Mouse (Mus musculus): ENCODE results near the gene Tcf25. TPM values are rescaled to one million over a fixed set of nuclear protein-coding genes. Genes with fewer than 3 reads are reported as not detected.

The Tcf25 gene
- polyA plus RNA-seq, 1 experiment from 2014 or later, result 137 TPM

DNA sequence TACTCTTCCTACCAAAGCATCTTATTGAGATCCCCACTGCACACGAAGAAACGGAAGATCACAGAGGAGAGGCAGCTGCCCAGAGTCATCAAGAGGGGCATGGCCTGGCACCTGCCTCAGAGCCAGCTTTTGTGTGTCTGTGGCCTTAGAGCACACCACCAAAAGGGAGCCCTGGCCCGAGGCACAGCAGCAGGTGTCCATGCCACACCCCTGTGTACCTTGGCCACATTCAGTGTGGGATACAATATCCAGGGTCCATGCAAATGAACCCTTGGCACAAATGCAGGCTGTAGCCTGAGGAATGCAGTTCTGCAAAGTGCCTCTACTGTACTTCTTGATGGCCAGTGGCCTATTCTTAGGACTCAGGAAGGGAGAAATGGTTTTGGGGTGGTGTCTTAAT, 36.1 kb upstream of the Tcf25 start:
- no peak for ATAC-seq (replicated peaks; ENCODE audit: insufficient number of reproducible peaks, insufficient read depth, low FRiP score, low read depth)
- Histone ChIP-seq H3K36me3 (no peaks in the 10 kb centered on the region), H3K27ac (no peak overlapping the region), H3K9ac (no peak overlapping the region), H3K4me1 (replicated peaks) (peaks cover 14% of the 10 kb centered on the region), H3K9me3 (replicated peaks) (no peaks in the 10 kb centered on the region), H3K4me3 (no peak overlapping the region), H3K4me2 (no peak overlapping the region), H3K27me3 (peaks cover 19% of the 10 kb centered on the region)
- WGBS, result 80% methylated on average over 3 of the region's 3 CpGs

DNA sequence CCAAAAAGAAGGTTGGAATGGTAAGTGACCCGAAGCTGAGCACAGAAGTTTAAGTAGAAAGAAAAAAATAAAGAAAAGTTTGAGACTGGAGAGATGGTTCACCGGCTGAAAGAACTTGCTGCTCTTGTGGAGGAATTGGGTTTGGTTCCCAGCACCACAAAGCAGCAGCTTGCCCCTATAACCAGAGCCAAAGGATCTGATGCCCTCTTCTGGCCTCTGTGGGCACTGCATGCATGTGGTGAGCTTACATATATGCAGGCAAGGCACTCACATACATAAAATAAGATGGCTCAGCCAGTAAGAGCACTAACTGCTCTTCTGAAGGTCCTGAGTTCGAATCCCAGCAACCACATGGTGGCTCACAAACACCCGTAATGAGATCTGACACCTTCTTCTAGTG, 33.5 kb upstream of the Tcf25 start:
- WGBS, result 93% methylated on average over 4 of the region's 4 CpGs
- Histone ChIP-seq H3K27ac (no peak overlapping the region), H3K9ac (no peak overlapping the region), H3K36me3 (no peaks in the 10 kb centered on the region), H3K27me3 (no peaks in the 10 kb centered on the region), H3K4me2 (no peak overlapping the region), H3K4me3 (no peak overlapping the region), H3K4me1 (replicated peaks) (peaks cover 10% of the 10 kb centered on the region), H3K9me3 (replicated peaks) (no peaks in the 10 kb centered on the region)
- ATAC-seq (replicated peaks; ENCODE audit: insufficient number of reproducible peaks, insufficient read depth, low FRiP score, low read depth), result no peak

DNA sequence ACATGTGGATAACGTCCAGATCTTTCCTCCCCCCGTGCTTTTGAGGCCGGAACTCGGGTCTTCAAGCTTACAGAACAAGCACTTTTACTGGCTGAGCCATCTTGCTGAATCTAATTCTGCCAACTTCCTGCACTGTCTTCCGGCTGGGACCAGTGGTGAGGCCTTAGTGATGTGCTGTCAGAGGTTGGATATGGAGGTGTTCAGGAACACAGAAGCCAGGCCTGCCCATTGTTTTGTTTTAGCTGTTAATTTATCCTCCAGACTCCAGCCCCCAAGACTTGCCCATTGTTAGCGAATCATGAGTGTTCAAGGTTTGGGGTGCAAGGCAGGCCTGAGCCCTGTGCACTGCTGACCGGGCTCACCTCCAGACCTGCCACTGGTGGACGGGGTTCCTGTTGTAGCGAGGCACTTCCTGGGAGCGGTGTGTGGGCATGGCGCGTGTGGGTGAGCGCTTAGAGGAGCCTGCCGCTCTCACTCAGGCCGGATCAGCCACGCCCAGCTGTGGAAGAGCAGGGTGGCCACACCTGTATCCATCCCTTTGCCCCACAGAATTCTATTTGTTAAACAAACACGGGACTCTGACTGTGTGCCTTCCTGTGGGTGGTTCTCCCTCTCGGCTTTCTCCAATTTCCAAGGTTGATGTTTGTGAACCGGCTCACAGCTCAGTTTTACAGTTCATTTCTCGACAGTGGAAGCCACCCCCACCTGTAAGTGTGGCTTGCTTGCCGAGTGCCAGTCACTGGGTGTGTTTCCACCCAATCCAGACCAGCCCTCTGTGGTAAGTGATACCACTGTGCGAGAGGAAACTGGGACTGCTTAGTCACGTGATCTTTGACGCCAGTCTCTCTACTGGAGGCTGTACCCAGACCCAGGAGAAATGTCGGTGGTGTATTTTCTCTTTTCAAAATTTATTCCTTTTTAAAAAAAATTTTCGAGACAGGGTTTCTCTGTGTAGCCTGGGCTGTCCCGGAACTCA, 32.2 kb upstream of the Tcf25 start:
- H3K9ac ChIP-seq, result no peak overlapping the region
- no peaks in the 10 kb centered on the region for H3K9me3 ChIP-seq (replicated peaks)
- H3K4me3 ChIP-seq, result no peak overlapping the region
- no peaks in the 10 kb centered on the region for H3K27me3 ChIP-seq
- no peak for ATAC-seq (replicated peaks; ENCODE audit: insufficient number of reproducible peaks, insufficient read depth, low FRiP score, low read depth)
- no peak overlapping the region for H3K27ac ChIP-seq
- no peaks in the 10 kb centered on the region for H3K36me3 ChIP-seq
- peaks cover 10% of the 10 kb centered on the region for H3K4me1 ChIP-seq (replicated peaks)
- H3K4me2 ChIP-seq, result no peak overlapping the region
- WGBS, result 74% methylated on average over 27 of the region's 27 CpGs

DNA sequence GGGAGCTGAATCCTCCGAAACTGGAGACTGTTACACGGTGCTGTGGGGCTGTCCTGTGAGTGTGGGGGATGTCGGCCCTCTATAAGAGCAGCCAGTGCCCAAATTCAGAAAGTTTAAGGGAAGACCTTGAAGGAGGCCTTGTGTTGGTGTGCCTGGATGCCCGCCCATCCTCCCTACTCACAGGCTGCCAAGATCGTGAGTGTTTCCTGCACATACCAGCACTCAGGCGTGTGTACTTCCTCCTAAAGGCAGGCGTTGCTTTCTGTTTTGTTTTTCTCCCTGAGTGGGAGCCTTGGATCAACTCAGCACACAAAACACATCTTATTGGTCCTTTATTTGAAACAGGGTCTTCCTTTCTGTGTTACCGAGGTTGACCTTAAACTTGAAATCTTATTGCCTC, 31.3 kb upstream of the Tcf25 start:
- Histone ChIP-seq H3K9ac (no peak overlapping the region), H3K4me3 (no peak overlapping the region), H3K4me1 (replicated peaks) (peaks cover 10% of the 10 kb centered on the region), H3K27me3 (no peaks in the 10 kb centered on the region), H3K9me3 (replicated peaks) (no peaks in the 10 kb centered on the region), H3K4me2 (no peak overlapping the region), H3K36me3 (no peaks in the 10 kb centered on the region), H3K27ac (no peak overlapping the region)
- ATAC-seq (replicated peaks; ENCODE audit: insufficient number of reproducible peaks, insufficient read depth, low FRiP score, low read depth), result no peak
- 64% methylated on average over 8 of the region's 8 CpGs for WGBS

DNA sequence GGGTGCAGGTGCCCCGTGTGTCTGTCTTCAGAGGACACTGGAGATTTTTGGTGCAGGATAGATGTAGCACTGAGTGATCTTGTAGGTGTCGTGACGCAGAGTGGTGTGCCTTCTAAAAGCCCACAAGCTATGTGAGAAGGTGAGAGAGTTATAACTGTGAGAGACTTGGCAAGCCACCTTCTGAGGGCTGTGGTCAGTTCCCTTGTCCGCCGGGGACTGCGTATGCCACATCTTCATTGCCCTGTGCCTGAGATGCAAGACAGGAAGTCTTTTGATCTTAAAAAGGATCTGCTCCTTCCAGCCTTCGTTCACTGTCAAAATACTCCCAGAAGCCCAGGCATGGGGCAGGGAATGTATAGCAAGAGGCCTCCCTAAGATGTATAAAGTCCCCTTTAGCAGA, 30.6 kb upstream of the Tcf25 start:
- WGBS, result 67% methylated on average over 7 of the region's 7 CpGs
- Histone ChIP-seq H3K27ac (no peak overlapping the region), H3K36me3 (no peaks in the 10 kb centered on the region), H3K4me2 (no peak overlapping the region), H3K4me1 (replicated peaks) (peaks cover 10% of the 10 kb centered on the region), H3K4me3 (no peak overlapping the region), H3K27me3 (no peaks in the 10 kb centered on the region), H3K9ac (no peak overlapping the region), H3K9me3 (replicated peaks) (no peaks in the 10 kb centered on the region)
- ATAC-seq (replicated peaks; ENCODE audit: insufficient number of reproducible peaks, insufficient read depth, low FRiP score, low read depth), result no peak

DNA sequence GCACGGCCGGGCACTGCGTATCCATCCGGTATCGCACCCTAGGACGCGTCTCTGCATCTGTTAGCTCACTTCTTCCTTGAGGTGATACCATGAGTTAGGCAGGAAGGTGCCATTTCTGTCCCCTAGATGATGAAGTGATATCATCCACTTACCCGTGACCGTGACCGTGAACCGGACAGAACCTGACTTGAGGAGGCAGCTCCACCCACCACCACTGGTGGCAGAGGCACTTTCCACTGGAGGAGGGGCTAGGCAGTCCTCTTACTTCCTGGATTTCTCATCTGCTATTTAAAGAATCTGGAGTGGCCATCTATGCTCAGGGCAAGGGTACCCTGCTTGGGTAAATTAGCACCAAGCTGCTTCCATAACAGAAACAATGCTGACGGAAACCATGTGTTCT, 30.1 kb upstream of the Tcf25 start:
- no peak for ATAC-seq (replicated peaks; ENCODE audit: insufficient number of reproducible peaks, insufficient read depth, low FRiP score, low read depth)
- Histone ChIP-seq H3K4me3 (no peak overlapping the region), H3K36me3 (no peaks in the 10 kb centered on the region), H3K27me3 (no peaks in the 10 kb centered on the region), H3K9me3 (replicated peaks) (no peaks in the 10 kb centered on the region), H3K4me2 (no peak overlapping the region), H3K4me1 (replicated peaks) (peaks cover 15% of the 10 kb centered on the region), H3K9ac (no peak overlapping the region), H3K27ac (no peak overlapping the region)
- 65% methylated on average over 12 of the region's 12 CpGs for WGBS

DNA sequence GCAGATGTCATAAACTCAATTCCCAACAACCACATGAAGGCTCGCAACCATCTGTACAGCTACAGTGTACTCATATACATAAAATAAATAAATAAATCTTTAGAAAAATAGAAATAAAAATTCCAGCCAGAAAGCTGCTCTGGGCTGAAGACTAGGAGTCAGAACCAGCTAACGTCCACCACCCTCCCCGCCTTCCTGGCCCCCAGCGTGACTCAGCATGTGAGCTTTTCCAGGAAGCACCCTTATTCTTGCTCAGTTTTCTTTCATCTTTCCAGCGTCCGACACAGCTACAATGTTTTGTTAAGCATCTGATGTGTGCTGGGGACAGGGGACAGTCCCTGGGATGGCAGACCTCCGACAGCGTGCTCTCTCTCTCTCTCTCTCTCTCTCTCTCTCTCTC, 28.4 kb upstream of the Tcf25 start:
- Histone ChIP-seq H3K27ac (no peak overlapping the region), H3K36me3 (no peaks in the 10 kb centered on the region), H3K4me3 (no peak overlapping the region), H3K4me1 (replicated peaks) (peaks cover 23% of the 10 kb centered on the region), H3K4me2 (no peak overlapping the region), H3K9ac (no peak overlapping the region), H3K27me3 (no peaks in the 10 kb centered on the region), H3K9me3 (replicated peaks) (no peaks in the 10 kb centered on the region)
- ATAC-seq (replicated peaks; ENCODE audit: insufficient number of reproducible peaks, insufficient read depth, low FRiP score, low read depth), result no peak
- 72% methylated on average over 8 of the region's 8 CpGs for WGBS

DNA sequence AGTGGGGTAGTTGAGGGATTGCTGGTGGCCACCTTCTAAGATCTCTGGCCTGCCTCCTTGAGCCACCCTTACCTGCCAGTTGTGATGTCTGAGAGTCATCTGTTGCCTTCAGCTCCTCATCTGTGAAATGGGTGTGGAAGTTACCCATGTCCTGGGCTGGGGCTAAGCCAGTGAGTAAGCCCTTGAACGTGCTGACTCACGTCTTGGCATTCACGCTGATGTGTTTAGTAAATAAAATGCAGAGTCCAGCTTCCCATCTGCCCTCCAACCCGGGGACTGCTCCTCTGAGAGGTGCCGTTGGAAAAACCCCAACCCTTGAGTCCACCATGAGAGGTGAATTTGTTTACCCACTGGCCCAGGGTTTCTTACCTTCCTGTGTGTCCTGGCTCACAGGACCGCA, 27.7 kb upstream of the Tcf25 start:
- Histone ChIP-seq H3K9me3 (replicated peaks) (no peaks in the 10 kb centered on the region), H3K4me1 (replicated peaks) (peaks cover 23% of the 10 kb centered on the region), H3K4me3 (no peak overlapping the region), H3K9ac (no peak overlapping the region), H3K36me3 (no peaks in the 10 kb centered on the region), H3K27ac (no peak overlapping the region), H3K4me2 (no peak overlapping the region), H3K27me3 (no peaks in the 10 kb centered on the region)
- no peak for ATAC-seq (replicated peaks; ENCODE audit: insufficient number of reproducible peaks, insufficient read depth, low FRiP score, low read depth)
- 78% methylated on average over 6 of the region's 6 CpGs for WGBS

DNA sequence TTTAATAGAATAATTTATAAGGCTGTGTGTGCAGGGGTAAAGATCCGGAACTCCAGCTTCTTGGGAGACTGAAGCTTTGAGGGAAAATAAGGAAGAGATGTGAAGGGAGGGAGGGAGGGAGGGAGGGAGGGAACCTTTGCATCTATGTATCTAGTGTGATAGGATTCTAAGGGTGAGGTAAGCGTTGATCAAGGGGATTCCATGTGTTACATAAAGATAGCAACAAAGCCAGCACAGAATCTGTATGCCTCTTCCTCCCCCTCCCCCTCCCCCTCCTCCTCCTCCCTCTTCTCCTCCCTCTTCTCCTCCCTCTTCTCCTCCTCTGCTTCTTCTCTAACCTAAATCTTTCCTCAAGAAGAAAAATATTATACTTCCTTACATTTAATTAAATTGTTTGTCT, 26.3 kb upstream of the Tcf25 start:
- Histone ChIP-seq H3K9ac (no peak overlapping the region), H3K27me3 (no peaks in the 10 kb centered on the region), H3K4me1 (replicated peaks) (peaks cover 23% of the 10 kb centered on the region), H3K9me3 (replicated peaks) (no peaks in the 10 kb centered on the region), H3K36me3 (no peaks in the 10 kb centered on the region), H3K4me3 (no peak overlapping the region), H3K4me2 (no peak overlapping the region), H3K27ac (no peak overlapping the region)
- 54% methylated on average over 2 of the region's 2 CpGs for WGBS
- ATAC-seq (replicated peaks; ENCODE audit: insufficient number of reproducible peaks, insufficient read depth, low FRiP score, low read depth), result no peak

DNA sequence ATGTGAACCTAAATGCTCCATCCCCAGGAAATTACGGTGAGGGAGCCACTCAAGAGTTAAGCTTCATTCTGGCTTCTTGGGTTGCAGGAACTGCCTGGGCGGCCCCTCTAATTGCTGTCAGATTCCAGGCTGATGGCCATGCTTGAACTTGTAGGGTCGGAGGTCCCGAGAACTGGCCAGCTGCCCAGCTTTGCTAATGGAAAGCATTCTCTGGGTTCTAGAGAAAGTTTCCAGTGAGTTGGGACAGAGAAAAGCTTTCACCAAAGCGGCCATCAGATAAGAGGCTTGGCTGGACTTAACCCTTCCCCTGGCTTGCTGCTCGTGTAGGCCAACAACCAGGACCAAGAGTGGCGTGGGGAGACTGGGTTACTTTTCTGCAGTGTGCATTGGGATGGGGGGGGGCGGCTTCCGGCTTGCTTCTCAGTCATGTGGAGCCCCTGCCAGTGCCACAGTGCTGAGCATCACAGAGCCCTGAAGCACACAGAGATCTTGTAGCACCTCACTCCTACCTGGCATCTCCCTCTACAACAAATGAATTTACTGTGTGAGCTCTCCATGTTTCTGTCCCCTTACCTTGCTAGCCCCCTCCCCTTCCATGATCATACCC, 25.2 kb upstream of the Tcf25 start:
- peak; percentile 69 for ATAC-seq (replicated peaks; ENCODE audit: insufficient number of reproducible peaks, insufficient read depth, low FRiP score, low read depth)
- Histone ChIP-seq H3K9ac (no peak overlapping the region), H3K4me1 (replicated peaks) (peaks cover 19% of the 10 kb centered on the region), H3K27ac (0 out of 2 replicates have a peak overlapping the region, but pooled peaks have one; percentile 23), H3K4me3 (no peak overlapping the region), H3K9me3 (replicated peaks) (no peaks in the 10 kb centered on the region), H3K36me3 (no peaks in the 10 kb centered on the region), H3K27me3 (peaks cover 3% of the 10 kb centered on the region), H3K4me2 (no peak overlapping the region)
- 24% methylated on average over 9 of the region's 9 CpGs for WGBS

DNA sequence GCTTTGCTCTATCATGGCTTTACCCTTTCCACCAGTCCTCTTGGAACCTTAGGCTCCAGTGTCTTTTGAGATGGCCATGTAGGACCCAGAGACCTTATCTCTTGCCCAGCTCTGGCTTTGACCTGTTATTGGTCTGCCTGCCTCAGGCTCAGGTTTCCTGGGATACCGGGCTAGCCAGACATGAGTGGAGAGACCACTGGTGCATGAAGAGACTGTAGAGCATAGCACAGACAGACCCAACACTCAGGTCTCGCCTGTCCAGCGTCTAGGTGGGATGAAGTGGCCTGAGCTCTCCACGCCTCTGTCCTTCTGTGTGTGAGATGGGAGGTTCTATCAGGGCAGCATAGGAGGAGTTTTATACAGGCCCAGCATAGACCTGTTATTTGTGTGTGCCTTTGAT, 24.5 kb upstream of the Tcf25 start:
- Histone ChIP-seq H3K4me1 (replicated peaks) (peaks cover 13% of the 10 kb centered on the region), H3K9me3 (replicated peaks) (no peaks in the 10 kb centered on the region), H3K27me3 (peaks cover 10% of the 10 kb centered on the region), H3K4me3 (no peak overlapping the region), H3K4me2 (no peak overlapping the region), H3K36me3 (no peaks in the 10 kb centered on the region), H3K9ac (no peak overlapping the region), H3K27ac (no peak overlapping the region)
- 76% methylated on average over 4 of the region's 4 CpGs for WGBS
- ATAC-seq (replicated peaks; ENCODE audit: insufficient number of reproducible peaks, insufficient read depth, low FRiP score, low read depth), result no peak

DNA sequence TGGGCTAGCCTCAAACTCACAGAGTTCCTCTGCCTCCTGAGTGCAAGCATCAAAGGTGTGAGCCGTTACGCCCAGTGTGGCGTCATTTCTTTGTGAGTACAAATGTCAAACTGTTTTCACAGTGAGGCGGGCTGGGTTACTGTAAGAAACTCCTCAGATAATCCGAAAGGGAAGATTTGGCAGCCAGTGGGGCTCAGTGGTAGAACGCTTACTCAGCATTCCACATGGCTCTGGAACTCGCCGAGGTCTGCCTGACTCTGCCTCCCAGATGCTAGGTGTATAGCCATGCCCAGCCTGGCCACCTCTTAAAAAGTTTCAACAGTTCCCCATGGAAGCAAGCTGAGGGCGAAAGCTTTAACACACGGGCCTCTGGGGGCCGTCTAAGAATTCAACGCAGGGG, 21.4 kb upstream of the Tcf25 start:
- Histone ChIP-seq H3K27ac (no peak overlapping the region), H3K27me3 (peaks cover 30% of the 10 kb centered on the region), H3K4me2 (no peak overlapping the region), H3K36me3 (no peaks in the 10 kb centered on the region), H3K9ac (no peak overlapping the region), H3K9me3 (replicated peaks) (no peaks in the 10 kb centered on the region), H3K4me1 (replicated peaks) (peaks cover 13% of the 10 kb centered on the region), H3K4me3 (no peak overlapping the region)
- no peak for ATAC-seq (replicated peaks; ENCODE audit: insufficient number of reproducible peaks, insufficient read depth, low FRiP score, low read depth)
- WGBS, result 73% methylated on average over 12 of the region's 12 CpGs

Measured in heart, embryonic 15.5 days (tissue).